Mouse (Mus musculus) stomach, postnatal 0 days (tissue): ENCODE measurements at regions not wholly inside any gene's neighbourhood (a gene's known extent, or its start where the extent isn't known, plus 50 kb on each side); places are given as distances from the start of the nearest gene placed in this dataset.

Experiments used
- CTCF ChIP-seq: IDR thresholded peaks from 2 replicates; pipeline ENCODE4 v1.5.1; 2016; ENCODE audit warnings: antibody characterized with exemption, low read depth, mild to moderate bottlenecking, moderate library complexity
- EP300 ChIP-seq: optimal IDR thresholded peaks from 2 replicates; pipeline ENCODE3; 2016; ENCODE audit warnings: antibody characterized with exemption

- TF ChIP-seq CTCF (no peak), EP300 (no peak)
Measured at GRCm38 (mm10) chr19:27514267-27514666, 84.6 kb upstream of the Pum3 start.
